Mouse (Mus musculus): ENCODE results near the gene Eif2s1. TPM values are rescaled to one million over a fixed set of nuclear protein-coding genes. Genes with fewer than 3 reads are reported as not detected.

The Eif2s1 gene
- polyA plus RNA-seq, 1 experiment from 2014 or later: 146 TPM

- Histone ChIP-seq H3K9me3 (ENCODE audit: control insufficient read depth, low read length) (no peaks in the 10 kb centered on the region), H3K4me2 (ENCODE audit: low read depth, low read length) (no peak overlapping the region), H3K36me3 (ENCODE audit: control insufficient read depth, insufficient read depth, low read length) (peaks cover 4% of the 10 kb centered on the region; the same call in 1 of the 2 replicates), H3K4me1 (ENCODE audit: control insufficient read depth, insufficient read depth, low read length) (peaks cover 2% of the 10 kb centered on the region), H3K4me3 (ENCODE audit: low read depth, low read length) (no peak overlapping the region), H3K27me3 (ENCODE audit: control insufficient read depth, insufficient read depth, low read length) (no peaks in the 10 kb centered on the region), H3K9ac (replicated peaks; ENCODE audit: low read depth, low read length) (no peak overlapping the region), H3K27ac (ENCODE audit: low read depth, low read length) (no peak overlapping the region)
- 98% methylated on average over 1 of the region's 1 CpGs for WGBS
- ATAC-seq (ENCODE audit: low read depth): no peak
These were observed 6.5 kb downstream of the Eif2s1 start for GRCm38 (mm10) chr12:78868115-78868514.

- no peak overlapping the region for H3K4me2 ChIP-seq (ENCODE audit: low read depth, low read length)
- no peaks in the 10 kb centered on the region for H3K9me3 ChIP-seq (ENCODE audit: control insufficient read depth, low read length)
- no peaks in the 10 kb centered on the region for H3K4me1 ChIP-seq (ENCODE audit: control insufficient read depth, insufficient read depth, low read length)
- H3K9ac ChIP-seq (replicated peaks; ENCODE audit: low read depth, low read length): no peak overlapping the region
- H3K36me3 ChIP-seq (ENCODE audit: control insufficient read depth, insufficient read depth, low read length): peaks cover 26% of the 10 kb centered on the region
- no peaks in the 10 kb centered on the region for H3K27me3 ChIP-seq (ENCODE audit: control insufficient read depth, insufficient read depth, low read length)
- H3K27ac ChIP-seq (ENCODE audit: low read depth, low read length): no peak overlapping the region
- no peak overlapping the region for H3K4me3 ChIP-seq (ENCODE audit: low read depth, low read length)
- 95% methylated on average over 3 of the region's 3 CpGs for WGBS
- no peak for ATAC-seq (ENCODE audit: low read depth)
These were observed 13.0 kb downstream of the Eif2s1 start for GRCm38 (mm10) chr12:78874581-78874980.

GRCm38 (mm10) chr12:78890062-78890461 lies 28.4 kb downstream of the Eif2s1 start:
- Histone ChIP-seq H3K27ac (ENCODE audit: low read depth, low read length) (no peak overlapping the region), H3K4me2 (ENCODE audit: low read depth, low read length) (no peak overlapping the region), H3K9me3 (ENCODE audit: control insufficient read depth, low read length) (no peaks in the 10 kb centered on the region), H3K27me3 (ENCODE audit: control insufficient read depth, insufficient read depth, low read length) (no peaks in the 10 kb centered on the region), H3K4me1 (ENCODE audit: control insufficient read depth, insufficient read depth, low read length) (no peaks in the 10 kb centered on the region), H3K9ac (replicated peaks; ENCODE audit: low read depth, low read length) (no peak overlapping the region), H3K36me3 (ENCODE audit: control insufficient read depth, insufficient read depth, low read length) (peaks cover 7% of the 10 kb centered on the region; the same call in 1 of the 2 replicates), H3K4me3 (ENCODE audit: low read depth, low read length) (no peak overlapping the region)
- 76% methylated on average over 1 of the region's 1 CpGs for WGBS
- no peak for ATAC-seq (ENCODE audit: low read depth)

GRCm38 (mm10) chr12:78891149-78891548 lies 29.5 kb downstream of the Eif2s1 start:
- Histone ChIP-seq H3K4me3 (ENCODE audit: low read depth, low read length) (no peak overlapping the region), H3K4me1 (ENCODE audit: control insufficient read depth, insufficient read depth, low read length) (no peaks in the 10 kb centered on the region), H3K27me3 (ENCODE audit: control insufficient read depth, insufficient read depth, low read length) (no peaks in the 10 kb centered on the region), H3K9ac (replicated peaks; ENCODE audit: low read depth, low read length) (no peak overlapping the region), H3K9me3 (ENCODE audit: control insufficient read depth, low read length) (no peaks in the 10 kb centered on the region), H3K27ac (ENCODE audit: low read depth, low read length) (no peak overlapping the region), H3K36me3 (ENCODE audit: control insufficient read depth, insufficient read depth, low read length) (peaks cover 1% of the 10 kb centered on the region; the same call in 1 of the 2 replicates), H3K4me2 (ENCODE audit: low read depth, low read length) (no peak overlapping the region)
- no peak for ATAC-seq (ENCODE audit: low read depth)
- 94% methylated on average over 2 of the region's 2 CpGs for WGBS

GRCm38 (mm10) chr12:78897861-78898260 lies 36.2 kb downstream of the Eif2s1 start:
- ATAC-seq (ENCODE audit: low read depth): no peak
- no peaks in the 10 kb centered on the region for H3K9me3 ChIP-seq (ENCODE audit: control insufficient read depth, low read length)
- H3K4me1 ChIP-seq (ENCODE audit: control insufficient read depth, insufficient read depth, low read length): no peaks in the 10 kb centered on the region
- no peak overlapping the region for H3K4me2 ChIP-seq (ENCODE audit: low read depth, low read length)
- H3K4me3 ChIP-seq (ENCODE audit: low read depth, low read length): no peak overlapping the region
- 95% methylated on average over 1 of the region's 1 CpGs for WGBS
- no peak overlapping the region for H3K9ac ChIP-seq (replicated peaks; ENCODE audit: low read depth, low read length)
- H3K27ac ChIP-seq (ENCODE audit: low read depth, low read length): no peak overlapping the region
- H3K36me3 ChIP-seq (ENCODE audit: control insufficient read depth, insufficient read depth, low read length): no peaks in the 10 kb centered on the region
- no peaks in the 10 kb centered on the region for H3K27me3 ChIP-seq (ENCODE audit: control insufficient read depth, insufficient read depth, low read length)

- H3K27ac ChIP-seq (ENCODE audit: low read depth, low read length): no peak overlapping the region
- 0 out of 2 replicates have a peak, but pooled peaks cover 2% of the 10 kb centered on the region for H3K27me3 ChIP-seq (ENCODE audit: control insufficient read depth, insufficient read depth, low read length)
- H3K4me3 ChIP-seq (ENCODE audit: low read depth, low read length): no peak overlapping the region
- no peaks in the 10 kb centered on the region for H3K9me3 ChIP-seq (ENCODE audit: control insufficient read depth, low read length)
- WGBS: 87% methylated on average over 5 of the region's 5 CpGs
- no peak overlapping the region for H3K9ac ChIP-seq (replicated peaks; ENCODE audit: low read depth, low read length)
- no peak overlapping the region for H3K4me2 ChIP-seq (ENCODE audit: low read depth, low read length)
- H3K4me1 ChIP-seq (ENCODE audit: control insufficient read depth, insufficient read depth, low read length): no peaks in the 10 kb centered on the region
- H3K36me3 ChIP-seq (ENCODE audit: control insufficient read depth, insufficient read depth, low read length): no peaks in the 10 kb centered on the region
- no peak for ATAC-seq (ENCODE audit: low read depth)
These were observed 39.8 kb downstream of the Eif2s1 start for GRCm38 (mm10) chr12:78901467-78901866.

GRCm38 (mm10) chr12:78903313-78903712 lies 41.7 kb downstream of the Eif2s1 start:
- Histone ChIP-seq H3K27me3 (ENCODE audit: control insufficient read depth, insufficient read depth, low read length) (peaks cover 12% of the 10 kb centered on the region), H3K9ac (replicated peaks; ENCODE audit: low read depth, low read length) (no peak overlapping the region), H3K4me2 (ENCODE audit: low read depth, low read length) (no peak overlapping the region), H3K27ac (ENCODE audit: low read depth, low read length) (no peak overlapping the region), H3K36me3 (ENCODE audit: control insufficient read depth, insufficient read depth, low read length) (no peaks in the 10 kb centered on the region), H3K9me3 (ENCODE audit: control insufficient read depth, low read length) (no peaks in the 10 kb centered on the region), H3K4me3 (ENCODE audit: low read depth, low read length) (no peak overlapping the region), H3K4me1 (ENCODE audit: control insufficient read depth, insufficient read depth, low read length) (peaks cover 6% of the 10 kb centered on the region; the same call in 1 of the 2 replicates)
- 87% methylated on average over 4 of the region's 4 CpGs for WGBS
- no peak for ATAC-seq (ENCODE audit: low read depth)

GRCm38 (mm10) chr12:78904499-78904898 lies 42.9 kb downstream of the Eif2s1 start:
- Histone ChIP-seq H3K27ac (ENCODE audit: low read depth, low read length) (no peak overlapping the region), H3K4me3 (ENCODE audit: low read depth, low read length) (no peak overlapping the region), H3K4me1 (ENCODE audit: control insufficient read depth, insufficient read depth, low read length) (peaks cover 6% of the 10 kb centered on the region; the same call in 1 of the 2 replicates), H3K4me2 (ENCODE audit: low read depth, low read length) (no peak overlapping the region), H3K9ac (replicated peaks; ENCODE audit: low read depth, low read length) (no peak overlapping the region), H3K27me3 (ENCODE audit: control insufficient read depth, insufficient read depth, low read length) (peaks cover 13% of the 10 kb centered on the region), H3K9me3 (ENCODE audit: control insufficient read depth, low read length) (no peaks in the 10 kb centered on the region), H3K36me3 (ENCODE audit: control insufficient read depth, insufficient read depth, low read length) (no peaks in the 10 kb centered on the region)
- WGBS: 84% methylated on average over 6 of the region's 7 CpGs
- no peak for ATAC-seq (ENCODE audit: low read depth)

GRCm38 (mm10) chr12:78906707-78907162 lies 45.1 kb downstream of the Eif2s1 start, which contains the start of gene Plek2:
Gene Plek2, minus strand, starts transcription at chr12:78906964.
- Histone ChIP-seq H3K36me3 (ENCODE audit: control insufficient read depth, insufficient read depth, low read length) (no peaks in the 10 kb centered on the region), H3K4me2 (ENCODE audit: low read depth, low read length) (peak within 1 kb of the TSS; percentile 79), H3K4me1 (ENCODE audit: control insufficient read depth, insufficient read depth, low read length) (peaks cover 9% of the 10 kb centered on the region), H3K27ac (ENCODE audit: low read depth, low read length) (no peak within 1 kb of the TSS), H3K9me3 (ENCODE audit: control insufficient read depth, low read length) (no peaks in the 10 kb centered on the region), H3K9ac (replicated peaks; ENCODE audit: low read depth, low read length) (peak within 1 kb of the TSS; percentile 53), H3K27me3 (ENCODE audit: control insufficient read depth, insufficient read depth, low read length) (peaks cover 33% of the 10 kb centered on the region), H3K4me3 (ENCODE audit: low read depth, low read length) (peak within 1 kb of the TSS; percentile 36)
- peak; percentile 61; the same call in 1 of the 2 replicates for ATAC-seq (ENCODE audit: low read depth)
- WGBS: 2% methylated on average over 38 of the region's 38 CpGs
